Mouse (Mus musculus) myocyte (in vitro differentiated cells): ENCODE data around the gene 1810009A15Rik. TPM values are rescaled to one million over a fixed set of nuclear protein-coding genes. Genes with fewer than 3 reads are reported as not detected.

Source experiments
- H3K27me3 ChIP-seq: one replicate; pipeline ENCODE4 v1.6.1; 2011; ENCODE audit not compliant: control insufficient read depth, insufficient read depth, insufficient read length
- H3K36me3 ChIP-seq: one replicate; pipeline ENCODE4 v1.6.1; 2011; ENCODE audit not compliant: control insufficient read depth, insufficient read depth
- H3K4me2 ChIP-seq: one replicate; pipeline ENCODE4 v1.6.1; 2011; ENCODE audit warnings: low read depth, control low read depth
- H3K4me3 ChIP-seq: one replicate; pipeline ENCODE4 v1.5.1; 2011; ENCODE audit warnings: mild to moderate bottlenecking, control low read depth, moderate library complexity
- H3K79me2 ChIP-seq: one replicate; pipeline ENCODE4 v1.6.1; 2011; ENCODE audit not compliant: control insufficient read depth, insufficient read depth
- H3ac ChIP-seq: one replicate; pipeline ENCODE4 v1.6.1; 2011; ENCODE audit not compliant: control insufficient read depth, insufficient read length
- CEBPB ChIP-seq: IDR thresholded peaks from 2 replicates; pipeline ENCODE4 v1.6.1; 2011; ENCODE audit warnings: mild to moderate bottlenecking, moderate library complexity; ENCODE audit not compliant: poor library complexity, insufficient read depth, severe bottlenecking
- E2F4 ChIP-seq: IDR thresholded peaks from one replicate; pipeline ENCODE4 v1.6.1; 2011; ENCODE audit warnings: mild to moderate bottlenecking, control low read depth, moderate library complexity; ENCODE audit not compliant: insufficient read depth
- MAX ChIP-seq: IDR thresholded peaks from one replicate; pipeline ENCODE4 v1.6.1; 2011; ENCODE audit warnings: low read depth, mild to moderate bottlenecking, control low read depth
- MYOD1 ChIP-seq, 3 experiments: IDR thresholded peaks; one replicate each; pipeline ENCODE4 v1.6.1; 2011; ENCODE audit warnings: control low read depth in 2 of 3, low read depth in 2 of 3, mild to moderate bottlenecking in 2 of 3, moderate library complexity in 1 of 3; ENCODE audit not compliant: insufficient read length in 2 of 3, control insufficient read depth in 1 of 3
- MYOG ChIP-seq, 3 experiments: IDR thresholded peaks; one replicate each; pipeline ENCODE4 v1.6.1; 2011; ENCODE audit warnings: control low read depth in 2 of 3, low read depth in 2 of 3, mild to moderate bottlenecking in 2 of 3; ENCODE audit not compliant: insufficient read length in 2 of 3, control insufficient read depth in 1 of 3, insufficient read depth in 1 of 3
- POLR2A ChIP-seq: IDR thresholded peaks from one replicate; pipeline ENCODE4 v1.6.1; 2011; ENCODE audit warnings: low read depth, mild to moderate bottlenecking, control low read depth, moderate library complexity; ENCODE audit not compliant: insufficient read length
- POLR2AphosphoS2 ChIP-seq: IDR thresholded peaks from one replicate; pipeline ENCODE4 v1.6.1; 2011; ENCODE audit warnings: low read depth, control low read depth; ENCODE audit not compliant: insufficient read length
- REST ChIP-seq: IDR thresholded peaks from one replicate; pipeline ENCODE4 v1.6.1; 2011; ENCODE audit warnings: mild to moderate bottlenecking, control low read depth, moderate library complexity; ENCODE audit not compliant: insufficient read depth, insufficient read length
- SRF ChIP-seq: IDR thresholded peaks from one replicate; pipeline ENCODE4 v1.6.1; 2011; ENCODE audit warnings: low read depth; ENCODE audit not compliant: control insufficient read depth, insufficient read length
- TCF12 ChIP-seq: IDR thresholded peaks from one replicate; pipeline ENCODE4 v1.6.1; 2011; ENCODE audit warnings: mild to moderate bottlenecking, control low read depth; ENCODE audit not compliant: poor library complexity, insufficient read depth, severe bottlenecking
- TCF3 ChIP-seq: IDR thresholded peaks from one replicate; pipeline ENCODE4 v1.6.1; 2011; ENCODE audit warnings: low read depth, control low read depth; ENCODE audit not compliant: insufficient read length
- USF1 ChIP-seq: IDR thresholded peaks from one replicate; pipeline ENCODE4 v1.6.1; 2011; ENCODE audit warnings: low read depth, mild to moderate bottlenecking, control low read depth, moderate library complexity
- polyA plus RNA-seq: library from polyadenylated mRNA; unstranded; fragments of >200 nt; fragmentation: generic; extraction: Trizol; gene quantifications from one replicate; pipeline ENCODE4 v1.2.1, GENCODE M21; 2012; ENCODE audit warnings: missing spikeins

The 1810009A15Rik gene
- polyA plus RNA-seq, 1 experiment: 73.1 TPM

GRCm38 (mm10) chr19:8898576-8898975 lies 9.9 kb downstream of the 1810009A15Rik start:
- H3K27me3 ChIP-seq: no peaks in the 10 kb centered on the region
- H3ac ChIP-seq: peak overlapping the region; percentile 10
- H3K36me3 ChIP-seq: peaks cover 17% of the 10 kb centered on the region
- peak overlapping the region; percentile 92 for H3K4me2 ChIP-seq
- no peak for TF ChIP-seq TCF12
- no peak for TF ChIP-seq TCF3
- TF ChIP-seq MAX: no peak
- TF ChIP-seq MYOD1 (IDR thresholded peaks at IDR 0.05; ENCODE audit: control insufficient read depth in 1 of 3, insufficient read length in 2 of 3, low read depth in 2 of 3): no peak
- no peak for TF ChIP-seq CEBPB
- TF ChIP-seq POLR2AphosphoS2: no peak
- TF ChIP-seq E2F4: no peak
- TF ChIP-seq POLR2A: no peak
- no peak for TF ChIP-seq SRF
- no peak for TF ChIP-seq REST
- TF ChIP-seq USF1: no peak
- TF ChIP-seq MYOG (IDR thresholded peaks at IDR 0.05; ENCODE audit: control insufficient read depth in 1 of 3, insufficient read depth in 1 of 3, insufficient read length in 2 of 3, low read depth in 2 of 3): no peak
- peak overlapping the region; percentile 86 for H3K4me3 ChIP-seq
- H3K79me2 ChIP-seq: peaks cover 64% of the 10 kb centered on the region

GRCm38 (mm10) chr19:8899079-8899478 lies 10.4 kb downstream of the 1810009A15Rik start:
- Histone ChIP-seq H3K36me3 (peaks cover 22% of the 10 kb centered on the region), H3ac (peak overlapping the region; percentile 10), H3K4me2 (peak overlapping the region; percentile 92), H3K27me3 (no peaks in the 10 kb centered on the region), H3K4me3 (peak overlapping the region; percentile 86), H3K79me2 (peaks cover 59% of the 10 kb centered on the region)
- no peak for TF ChIP-seq TCF12
- no peak for TF ChIP-seq CEBPB
- no peak for TF ChIP-seq POLR2AphosphoS2
- no peak for TF ChIP-seq SRF
- no peak for TF ChIP-seq TCF3
- no peak for TF ChIP-seq POLR2A
- no peak for TF ChIP-seq MAX
- TF ChIP-seq MYOD1 (IDR thresholded peaks at IDR 0.05; ENCODE audit: control insufficient read depth in 1 of 3, insufficient read length in 2 of 3, low read depth in 2 of 3): no peak
- TF ChIP-seq REST: no peak

- no peaks in the 10 kb centered on the region for H3K27me3 ChIP-seq
- peaks cover 39% of the 10 kb centered on the region for H3K36me3 ChIP-seq
- H3K4me2 ChIP-seq: no peak overlapping the region
- H3K79me2 ChIP-seq: peaks cover 41% of the 10 kb centered on the region
- TF ChIP-seq POLR2AphosphoS2 (no peak), MYOG (IDR thresholded peaks at IDR 0.05; ENCODE audit: control insufficient read depth in 1 of 3, insufficient read depth in 1 of 3, insufficient read length in 2 of 3, low read depth in 2 of 3) (no peak), SRF (no peak), POLR2A (no peak), CEBPB (no peak), MYOD1 (IDR thresholded peaks at IDR 0.05; ENCODE audit: control insufficient read depth in 1 of 3, insufficient read length in 2 of 3, low read depth in 2 of 3) (no peak), MAX (no peak), TCF3 (no peak)
- no peak overlapping the region for H3K4me3 ChIP-seq
- H3ac ChIP-seq: no peak overlapping the region
These were observed 14.8 kb downstream of the 1810009A15Rik start for GRCm38 (mm10) chr19:8903412-8903811.

GRCm38 (mm10) chr19:8908531-8908930 lies 19.9 kb downstream of the 1810009A15Rik start:
- TF ChIP-seq CEBPB (no peak), E2F4 (no peak), POLR2AphosphoS2 (no peak), MAX (no peak), MYOD1 (IDR thresholded peaks at IDR 0.05; ENCODE audit: control insufficient read depth in 1 of 3, insufficient read length in 2 of 3, low read depth in 2 of 3) (no peak), SRF (no peak), USF1 (no peak), TCF3 (no peak), REST (no peak), POLR2A (no peak), TCF12 (no peak), MYOG (IDR thresholded peaks at IDR 0.05; ENCODE audit: control insufficient read depth in 1 of 3, insufficient read depth in 1 of 3, insufficient read length in 2 of 3, low read depth in 2 of 3) (no peak)
- Histone ChIP-seq H3K27me3 (no peaks in the 10 kb centered on the region), H3K4me3 (no peak overlapping the region), H3K4me2 (no peak overlapping the region), H3ac (no peak overlapping the region), H3K36me3 (peaks cover 67% of the 10 kb centered on the region), H3K79me2 (no peaks in the 10 kb centered on the region)

- Histone ChIP-seq H3K36me3 (peaks cover 78% of the 10 kb centered on the region), H3K4me3 (no peak overlapping the region), H3ac (no peak overlapping the region), H3K4me2 (no peak overlapping the region), H3K27me3 (no peaks in the 10 kb centered on the region), H3K79me2 (no peaks in the 10 kb centered on the region)
- no peak for TF ChIP-seq REST
- no peak for TF ChIP-seq SRF
- TF ChIP-seq USF1: no peak
- TF ChIP-seq POLR2AphosphoS2: no peak
- TF ChIP-seq CEBPB: no peak
- TF ChIP-seq MAX: no peak
- no peak for TF ChIP-seq TCF3
- TF ChIP-seq MYOG (IDR thresholded peaks at IDR 0.05; ENCODE audit: control insufficient read depth in 1 of 3, insufficient read depth in 1 of 3, insufficient read length in 2 of 3, low read depth in 2 of 3): no peak
- no peak for TF ChIP-seq E2F4
- no peak for TF ChIP-seq TCF12
These were observed 23.2 kb downstream of the 1810009A15Rik start for GRCm38 (mm10) chr19:8911810-8912209.
